Mouse (Mus musculus) embryo, embryonic 10.5 days (tissue): Measurements from ENCODE around the gene Rbks.

Experiments
- DNase-seq: peaks from one replicate; pipeline ENCODE4 v3.0.0-alpha.2; 2015; ENCODE audit warnings: low spot score

Rbks gene

GRCm38 (mm10) chr5:31583261-31583660 lies 114.2 kb downstream of the Rbks start:
- no peak for DNase-seq

GRCm38 (mm10) chr5:31581932-31582331 lies 115.5 kb downstream of the Rbks start:
- DNase-seq = no peak

- no peak for DNase-seq
These were observed 116.2 kb downstream of the Rbks start for GRCm38 (mm10) chr5:31581263-31581662.

GRCm38 (mm10) chr5:31576539-31576975 lies 120.9 kb downstream of the Rbks start:
- DNase-seq = no peak
